Mouse (Mus musculus) activated CD4-positive, CD25-positive, alpha-beta regulatory T cell (primary cell): ENCODE results near the gene Syt5. TPM values are rescaled to one million over a fixed set of nuclear protein-coding genes. Genes with fewer than 3 reads are reported as not detected.

Source experiments
- polyA plus RNA-seq, 2 experiments: library from polyadenylated mRNA; unstranded; fragments of 100-300 nt; shearing (Covaris generic); gene quantifications; one replicate each; pipeline ENCODE4 v1.2.1; 2017

Syt5 gene
- not detected for polyA plus RNA-seq

GRCm38 (mm10) chr7:4547221-4547641, at the start of gene Syt5:
Gene Syt5 (minus strand): TSS chr7:4547541.

GRCm38 (mm10) chr7:4532005-4532729, 15.2 kb downstream of the Syt5 start, which contains the start of gene Dnaaf3:
Gene Dnaaf3 (minus strand): TSS chr7:4532453.

GRCm38 (mm10) chr7:4524212-4524922, 23.0 kb downstream of the Syt5 start, which contains the start of gene Tnni3:
Gene Tnni3 (minus strand): TSS chr7:4524229.

GRCm38 (mm10) chr7:4516332-4517050, 30.9 kb downstream of the Syt5 start, which contains the start of gene Tnnt1:
Gene Tnnt1 (minus strand): TSS chr7:4516382.

GRCm38 (mm10) chr7:4501558-4502397, 45.6 kb downstream of the Syt5 start, which contains the start of gene Ppp1r12c:
Gene Ppp1r12c (minus strand): TSS chr7:4501680.

Other genes starting within 250 kb of the Syt5 start
- not detected for gene Ncr1, start 209.8 kb downstream of the Syt5 start, polyA plus RNA-seq
- not detected for gene Gp6, start 149.8 kb downstream of the Syt5 start, polyA plus RNA-seq
- 1 to 10 TPM; 2.2 to 4.9 TPM for gene Rdh13, start 101.9 kb downstream of the Syt5 start, polyA plus RNA-seq
- gene Eps8l1, start 86.9 kb downstream of the Syt5 start, polyA plus RNA-seq: 10 to 100 TPM in 1 of 2 experiments, 1 to 10 TPM in 1; 8.9 to 19.0 TPM
- gene Ppp1r12c, start 45.9 kb downstream of the Syt5 start, polyA plus RNA-seq: 100 to 1,000 TPM; 122 to 144 TPM
- 10 to 100 TPM in 1 of 2 experiments, 1 to 10 TPM in 1; 6.2 to 15.6 TPM for gene Tnnt1, start 31.2 kb downstream of the Syt5 start, polyA plus RNA-seq
- gene Tnni3, start 23.3 kb downstream of the Syt5 start, polyA plus RNA-seq: 1 to 10 TPM in 1 of 2 experiments, under 1 TPM in 1; 0.44 to 1.5 TPM
- 1 to 10 TPM; 1.1 to 1.3 TPM for gene Dnaaf3, start 15.1 kb downstream of the Syt5 start, polyA plus RNA-seq
- not detected for gene Ptprh, start 56.5 kb upstream of the Syt5 start, polyA plus RNA-seq
- gene Tmem86b, start 83.9 kb upstream of the Syt5 start, polyA plus RNA-seq: 10 to 100 TPM; 11.0 to 15.2 TPM
- gene Ppp6r1, start 111.5 kb upstream of the Syt5 start, polyA plus RNA-seq: 100 to 1,000 TPM; 185 to 259 TPM
- 10 to 100 TPM; 53.0 to 59.9 TPM for gene Hspbp1, start 137.5 kb upstream of the Syt5 start, polyA plus RNA-seq
- gene Brsk1, start 143.1 kb upstream of the Syt5 start, polyA plus RNA-seq: under 1 TPM in 1 of 2 experiments, not detected in 1; 0.61 TPM
- under 1 TPM in 1 of 2 experiments, not detected in 1; 0.25 TPM for gene Tmem150b, start 177.7 kb upstream of the Syt5 start, polyA plus RNA-seq
- gene Kmt5c, start 192.6 kb upstream of the Syt5 start, polyA plus RNA-seq: 10 to 100 TPM; 26.0 to 45.1 TPM
- 1 to 10 TPM; 3.0 to 9.5 TPM for gene Cox6b2, start 205.6 kb upstream of the Syt5 start, polyA plus RNA-seq
- not detected for gene Fam71e2, start 223.8 kb upstream of the Syt5 start, polyA plus RNA-seq
- under 1 TPM; 0.16 to 0.20 TPM for gene Il11, start 235.3 kb upstream of the Syt5 start, polyA plus RNA-seq
- not detected for gene Tmem190, start 235.4 kb upstream of the Syt5 start, polyA plus RNA-seq
- gene Tmem238, start 242.1 kb upstream of the Syt5 start, polyA plus RNA-seq: 1 to 10 TPM; 5.5 to 8.8 TPM
- 100 to 1,000 TPM; 316 to 505 TPM for gene Rpl28, start 245.3 kb upstream of the Syt5 start, polyA plus RNA-seq